Mouse (Mus musculus) small intestine, adult 2 months (tissue): ENCODE data around the gene Lrp1.

Experiments
- CTCF ChIP-seq: fragments of 200-500 bp; IDR thresholded peaks from 2 replicates; pipeline ENCODE4 v1.5.1; 2012; ENCODE audit warnings: low read depth, mild to moderate bottlenecking, control low read depth, inconsistent platforms, low read length, moderate library complexity, mixed read lengths; ENCODE audit not compliant: insufficient replicate concordance, insufficient read length; ENCODE audit errors: extremely low read depth
- POLR2A ChIP-seq: fragments of 200-500 bp; IDR thresholded peaks from 2 replicates; pipeline ENCODE4 v1.6.1; 2012; ENCODE audit warnings: low read depth, mild to moderate bottlenecking, control low read depth, inconsistent platforms, low read length, moderate library complexity

DNA sequence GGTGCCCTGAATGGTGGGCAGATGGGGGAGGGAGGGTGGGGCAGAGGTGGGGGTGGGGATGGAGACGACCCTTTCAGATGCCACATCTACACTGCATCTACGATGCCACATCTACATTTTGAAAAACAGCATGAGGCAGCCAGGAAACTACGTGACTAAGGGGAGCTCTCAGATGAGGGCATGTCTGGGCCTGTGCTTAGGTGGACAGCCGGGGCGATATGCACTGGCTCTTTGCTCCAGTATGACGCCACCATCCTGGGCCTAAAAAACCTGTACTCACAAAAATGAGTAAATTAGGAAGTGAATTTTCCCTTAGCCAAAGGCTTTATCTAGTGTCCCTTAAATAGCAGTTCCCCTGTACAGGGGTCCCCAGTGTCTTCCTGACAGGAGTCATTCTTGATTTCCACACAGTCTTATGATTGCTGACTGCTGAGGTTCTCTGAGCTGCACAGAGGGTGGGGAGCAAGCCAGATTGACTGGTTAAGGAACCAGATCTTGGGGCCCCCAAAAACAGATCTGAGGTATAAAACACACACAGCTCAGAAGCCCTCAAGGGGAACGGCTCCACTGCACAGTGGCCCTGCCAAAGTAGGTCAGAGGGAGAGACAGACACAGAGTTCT lies 30.0 kb downstream of the Lrp1 start:
- TF ChIP-seq CTCF: no peak
- TF ChIP-seq POLR2A: no peak
